Mouse (Mus musculus) frontal cortex, adult (tissue): Measurements from ENCODE around the gene Exoc6b.

Source experiments
- ATAC-seq: cut with Nextera tagmentation; 2 replicates; pipeline ENCODE4 v1.9.2; 2017; ENCODE audit warnings: mild to moderate bottlenecking, moderate library complexity, mixed read lengths; ENCODE audit not compliant: low TSS enrichment

Exoc6b gene

DNA sequence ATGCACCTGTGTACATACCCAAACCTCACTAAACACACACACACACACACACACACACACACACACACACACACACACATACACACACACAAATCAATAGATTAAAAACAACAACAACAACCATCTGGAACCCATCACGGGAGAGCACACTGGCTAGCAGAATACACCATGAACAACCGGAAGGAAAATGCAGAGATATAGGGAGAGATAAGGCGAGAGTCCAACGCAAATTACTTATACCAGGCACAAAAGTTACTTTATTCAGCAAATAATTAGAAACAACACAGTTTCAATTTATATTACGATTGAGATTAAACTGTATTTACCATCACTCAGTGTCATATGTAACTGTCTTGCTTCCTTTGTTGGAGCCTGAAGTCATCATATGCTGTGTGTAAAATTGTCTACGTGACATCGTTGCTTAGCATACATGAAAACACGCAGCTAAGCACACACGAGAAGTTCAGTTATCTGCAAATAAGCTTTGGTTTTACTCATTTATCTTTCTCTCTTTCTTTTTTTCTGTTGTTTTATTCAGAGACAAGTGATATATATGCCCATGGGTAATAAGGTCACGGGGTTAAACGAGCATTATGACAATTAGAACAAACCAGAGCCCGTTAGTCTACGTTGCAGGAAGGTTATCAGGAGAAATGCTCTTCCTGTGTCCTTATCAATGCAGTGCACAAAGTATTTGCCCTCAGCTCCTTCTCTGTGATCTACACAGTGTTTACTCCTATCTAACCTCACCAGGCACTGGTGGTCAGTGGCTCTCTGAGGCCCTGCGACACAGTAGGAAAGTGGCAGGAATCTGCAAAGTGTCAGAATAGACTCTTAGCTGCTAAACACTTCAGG lies 186.4 kb downstream of the Exoc6b start:
- ATAC-seq = no peak

DNA sequence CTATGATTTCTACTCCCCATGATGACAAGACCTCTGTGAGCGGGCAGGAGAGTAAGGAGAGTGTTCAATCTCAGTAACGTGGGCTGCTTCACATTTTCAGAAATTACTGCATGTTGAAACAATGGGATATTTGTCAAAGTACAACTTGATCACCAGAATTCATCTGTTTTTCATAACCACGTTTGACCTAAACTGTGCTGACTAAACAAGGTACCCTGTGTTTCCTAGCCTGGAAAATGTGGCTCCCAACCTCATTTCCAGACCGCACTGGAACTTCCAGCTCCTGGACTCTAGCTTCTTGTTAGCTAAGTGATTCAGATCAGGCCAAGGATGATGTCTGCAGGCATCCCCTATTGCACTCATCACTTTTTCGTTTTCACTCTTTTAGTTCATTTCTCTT lies 193.4 kb downstream of the Exoc6b start:
- no peak for ATAC-seq

DNA sequence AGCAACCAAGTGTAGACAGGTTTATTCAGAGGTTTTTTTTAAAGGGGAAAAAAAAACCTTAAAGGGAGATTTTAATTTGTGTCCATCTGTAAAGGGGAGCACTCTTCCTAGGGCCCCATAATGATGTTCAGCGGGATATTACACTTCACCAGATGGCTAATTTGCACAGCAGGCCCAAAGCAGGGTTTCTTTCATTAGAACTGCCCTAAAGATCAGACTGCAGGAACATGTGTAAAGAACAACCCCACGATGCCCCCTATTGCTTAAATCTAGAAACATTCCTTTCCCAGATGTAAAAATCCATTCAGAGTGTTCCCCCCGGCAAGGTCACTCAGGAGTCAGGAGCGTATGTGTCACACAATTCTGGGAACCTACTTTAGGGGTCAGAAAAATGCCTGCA lies 202.2 kb downstream of the Exoc6b start:
- ATAC-seq = no peak

DNA sequence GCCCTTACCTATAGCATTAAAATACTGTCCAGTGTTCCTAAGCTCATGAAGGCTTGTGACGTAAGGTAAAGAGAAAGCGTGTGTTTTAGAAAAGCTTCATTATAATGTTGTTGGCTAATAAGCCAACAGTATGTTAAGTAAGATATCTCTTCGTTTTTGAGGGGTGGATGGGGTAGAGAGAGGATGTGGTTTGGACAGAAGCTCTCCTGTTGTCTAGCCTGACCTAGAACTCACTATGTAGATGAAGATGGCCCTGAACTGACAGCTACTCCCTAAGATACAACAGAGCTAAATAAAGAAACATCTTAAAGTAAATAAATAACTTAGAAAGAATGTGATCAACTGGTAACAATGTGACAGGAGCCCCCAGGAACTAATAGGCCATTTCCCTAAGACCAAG lies 204.7 kb downstream of the Exoc6b start:
- no peak for ATAC-seq

DNA sequence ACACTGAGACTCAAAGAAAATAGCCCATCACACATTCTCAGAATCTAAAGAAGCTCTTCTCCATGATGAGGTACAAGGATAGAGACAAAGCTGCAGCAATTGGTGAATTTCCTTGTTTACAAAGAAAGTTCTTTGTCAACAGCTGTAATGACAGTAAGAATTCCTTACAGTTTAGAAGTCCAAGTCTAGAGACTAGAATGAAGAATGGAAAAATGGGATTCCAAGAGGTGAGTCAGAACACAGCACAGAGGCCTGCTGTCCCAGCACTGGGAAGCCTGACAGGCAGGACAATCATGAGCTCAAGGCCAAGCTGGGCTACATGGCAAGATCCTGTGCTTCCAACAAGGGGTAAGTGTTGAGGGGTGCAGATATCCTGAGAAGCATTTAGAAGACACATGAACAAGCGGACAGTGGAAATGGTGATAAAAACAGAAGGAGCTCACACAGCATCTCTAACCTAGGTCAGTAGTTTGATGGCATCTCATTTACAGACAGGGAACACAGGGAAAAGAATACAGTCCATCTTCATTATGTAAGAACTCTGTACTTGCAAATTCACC lies 205.4 kb downstream of the Exoc6b start:
- no peak for ATAC-seq

DNA sequence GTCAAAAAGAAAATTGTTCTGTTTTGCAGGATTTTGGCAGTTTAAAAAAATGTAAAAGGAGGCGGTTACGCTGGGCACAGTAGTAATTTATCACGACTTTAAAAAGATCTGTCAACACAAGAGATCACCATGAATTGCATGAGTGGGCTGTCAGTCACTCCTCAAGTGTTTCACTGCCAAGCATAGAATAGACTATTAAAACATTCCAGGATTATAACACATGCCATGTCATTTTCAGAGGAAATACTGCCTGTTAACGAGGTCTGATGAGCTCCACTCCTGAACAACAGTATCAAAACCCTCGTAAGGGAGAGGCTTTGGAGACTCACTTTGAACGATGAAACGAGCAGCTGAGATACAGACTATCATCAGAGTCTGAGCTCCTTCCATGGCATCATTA lies 223.6 kb downstream of the Exoc6b start:
- ATAC-seq = no peak; the same call in 1 of the 2 replicates

DNA sequence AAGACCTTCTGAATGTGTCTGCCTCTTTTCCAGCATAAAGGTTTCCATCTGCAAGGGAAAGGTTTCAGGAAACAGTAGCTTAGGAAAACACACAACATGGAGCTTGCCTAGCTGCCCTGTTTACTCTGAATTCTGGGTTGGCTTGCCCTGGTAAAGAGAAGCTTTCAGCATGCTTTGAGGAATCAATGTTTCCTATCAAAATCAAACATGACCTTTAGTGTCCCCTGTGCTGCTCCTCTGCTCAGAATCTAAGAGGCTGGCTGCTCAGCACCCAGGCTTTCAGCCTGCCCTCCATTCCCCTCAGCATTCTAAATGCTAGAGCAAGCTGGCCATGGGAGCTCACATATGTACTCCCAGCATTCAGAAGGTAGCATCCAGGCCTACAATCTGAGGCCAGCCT lies 228.2 kb downstream of the Exoc6b start:
- ATAC-seq = no peak

DNA sequence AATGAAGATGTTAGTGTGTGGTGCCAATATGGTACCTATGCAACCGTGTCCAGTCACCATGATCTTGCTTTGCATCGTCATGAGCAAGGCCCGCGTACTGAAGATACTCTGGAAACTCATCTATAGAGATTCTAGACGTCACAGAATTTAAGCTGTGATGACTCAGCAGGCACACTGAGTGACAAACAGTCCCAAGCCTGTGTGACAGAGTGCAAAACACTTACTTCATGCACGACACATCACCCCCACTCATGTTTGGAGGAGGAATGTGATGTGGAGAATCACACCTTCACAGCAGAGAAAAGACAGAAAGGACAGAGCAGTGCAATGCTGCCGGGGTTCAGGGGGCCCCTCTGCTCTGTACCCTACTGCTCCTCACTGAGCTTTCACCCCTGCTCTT lies 261.8 kb downstream of the Exoc6b start:
- ATAC-seq = peak; percentile 79; the same call in 1 of the 2 replicates

DNA sequence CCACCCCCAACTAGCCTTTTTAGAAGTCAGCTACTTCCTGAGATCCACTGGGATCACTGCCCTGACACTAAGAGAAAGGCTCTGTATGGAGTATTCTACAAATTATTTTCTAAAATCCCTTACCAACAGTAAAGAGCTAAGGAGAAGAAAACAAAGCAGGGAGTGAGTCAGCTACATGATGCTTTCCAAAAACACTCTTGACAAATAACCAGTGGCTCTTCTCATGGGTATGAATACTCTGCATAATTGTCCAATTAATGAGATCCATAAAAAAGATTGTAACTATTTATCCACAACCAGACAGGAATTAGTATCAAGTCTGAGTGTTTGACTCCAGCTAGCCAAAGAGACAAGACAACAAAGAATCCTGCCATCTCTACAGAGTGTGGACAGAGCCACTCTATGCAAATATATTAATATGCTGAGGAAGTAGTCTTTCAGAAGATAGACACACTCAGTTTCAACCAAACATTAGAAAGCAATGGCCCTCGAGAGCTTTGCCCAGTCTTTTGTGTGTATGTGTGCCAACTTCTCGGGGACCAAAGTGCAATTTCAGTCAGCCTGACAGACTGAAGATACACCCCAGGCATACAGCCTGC lies 263.1 kb downstream of the Exoc6b start:
- no peak for ATAC-seq

DNA sequence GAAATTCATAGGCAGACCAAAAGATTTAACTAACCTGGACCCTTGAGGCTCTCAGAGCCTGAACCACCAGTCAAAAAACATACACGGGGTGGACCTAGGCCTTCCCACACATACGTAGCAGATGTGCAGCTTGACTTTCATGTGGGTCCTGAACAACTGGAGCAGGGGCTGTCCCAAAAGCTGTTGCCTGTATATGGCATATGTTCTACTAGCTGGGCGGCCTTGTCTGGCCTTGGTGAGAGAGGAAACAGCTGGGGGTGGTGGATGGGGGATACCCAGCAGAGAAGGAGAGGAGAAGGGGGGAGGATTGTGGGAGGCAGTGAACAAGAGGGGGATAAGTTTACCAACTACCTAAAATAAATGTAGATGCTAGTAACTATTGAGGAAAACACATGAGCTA lies 270.6 kb downstream of the Exoc6b start:
- no peak for ATAC-seq

DNA sequence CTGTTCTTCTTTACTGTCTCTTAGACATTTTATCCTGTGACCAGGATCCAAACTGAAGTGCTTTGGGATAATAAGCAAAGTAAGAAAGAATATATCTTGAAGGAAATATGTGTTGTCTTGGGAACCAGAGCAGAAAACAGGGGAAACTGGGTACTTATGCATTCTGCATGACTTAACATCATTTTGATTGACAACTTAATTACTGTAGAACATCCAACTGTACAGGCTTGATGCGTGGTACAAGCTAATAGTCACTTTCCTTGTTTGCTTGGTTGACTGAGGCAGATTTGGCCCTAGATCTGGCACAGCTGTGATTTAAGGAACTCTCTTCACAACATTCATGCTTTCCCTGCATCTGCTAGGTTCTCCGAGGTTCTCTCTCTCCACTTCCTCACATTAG lies 285.3 kb downstream of the Exoc6b start:
- no peak for ATAC-seq

DNA sequence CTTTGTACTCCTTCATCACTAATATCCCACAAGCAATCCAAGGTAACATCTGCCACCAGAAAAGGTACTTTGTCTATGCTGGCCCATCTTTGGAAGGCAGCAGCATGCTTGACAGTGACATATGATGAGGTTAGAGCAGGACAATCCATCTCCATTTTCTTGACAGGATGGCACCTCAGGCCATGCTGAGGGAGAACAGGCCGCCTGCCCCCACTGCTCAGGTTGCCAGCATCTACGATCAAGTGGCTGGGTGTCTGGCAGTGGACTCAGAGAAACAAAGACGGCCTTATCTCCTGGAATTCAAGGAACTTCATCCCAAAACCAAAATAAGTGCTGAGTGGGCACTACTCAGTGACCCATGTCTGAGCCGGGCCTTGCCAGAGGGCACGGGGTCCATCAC lies 289.3 kb downstream of the Exoc6b start:
- no peak for ATAC-seq

DNA sequence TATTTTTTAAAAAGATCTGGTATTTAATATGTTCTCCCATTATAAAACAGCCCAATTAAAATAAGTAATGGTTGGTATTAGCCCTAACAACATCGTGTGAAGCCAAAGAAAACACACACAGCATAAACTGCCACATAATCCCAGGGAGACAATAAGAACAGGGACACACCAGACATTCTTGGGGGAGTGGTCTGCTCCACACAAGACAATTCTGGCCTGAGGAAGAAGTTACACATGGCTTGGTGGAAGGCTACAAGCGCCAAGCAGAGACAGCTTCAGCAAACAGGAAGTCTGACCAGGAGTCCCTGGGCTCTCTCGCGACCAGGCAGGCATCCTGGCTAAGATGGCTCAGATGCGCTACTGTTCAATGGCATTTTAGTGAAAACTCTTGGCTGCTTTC lies 290.3 kb downstream of the Exoc6b start:
- ATAC-seq = no peak

DNA sequence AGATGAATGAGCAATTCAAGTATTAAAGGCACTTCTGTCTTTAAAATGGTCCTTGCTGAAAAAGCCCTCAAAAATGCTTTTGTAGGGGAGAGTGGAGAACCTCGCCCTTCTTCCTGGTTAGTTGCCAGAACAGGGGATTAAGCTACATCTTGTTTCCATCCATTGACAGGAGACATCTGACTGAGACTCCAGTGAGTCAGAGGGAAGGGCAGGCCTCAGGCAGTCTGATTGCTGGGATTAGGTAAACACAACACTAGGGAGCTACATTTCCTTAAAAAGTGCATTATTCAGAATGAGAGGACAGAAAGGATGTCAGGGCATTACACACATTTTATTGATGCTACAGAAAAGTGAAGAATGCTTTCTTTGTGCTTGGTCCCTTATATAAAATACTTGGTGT lies 293.4 kb downstream of the Exoc6b start:
- no peak for ATAC-seq

DNA sequence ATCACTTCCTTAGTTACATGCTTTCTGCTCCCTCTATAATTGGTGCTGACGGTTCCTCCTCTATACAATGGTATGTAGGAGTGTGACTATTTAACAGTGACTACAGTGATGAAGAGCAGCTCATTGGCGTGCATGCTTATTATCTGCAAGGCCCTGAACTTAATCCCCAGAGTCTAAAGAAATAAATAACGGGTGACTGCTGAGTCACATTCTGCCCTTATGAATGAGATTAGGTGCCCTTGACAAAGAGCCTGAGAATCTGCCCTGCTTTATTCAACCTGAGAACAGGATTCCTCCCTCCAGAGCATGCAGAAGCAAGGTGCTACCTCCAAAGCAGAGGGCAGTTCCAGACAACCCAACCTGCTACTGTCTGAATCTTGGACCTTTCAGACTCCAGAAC lies 314.0 kb downstream of the Exoc6b start:
- no peak for ATAC-seq

DNA sequence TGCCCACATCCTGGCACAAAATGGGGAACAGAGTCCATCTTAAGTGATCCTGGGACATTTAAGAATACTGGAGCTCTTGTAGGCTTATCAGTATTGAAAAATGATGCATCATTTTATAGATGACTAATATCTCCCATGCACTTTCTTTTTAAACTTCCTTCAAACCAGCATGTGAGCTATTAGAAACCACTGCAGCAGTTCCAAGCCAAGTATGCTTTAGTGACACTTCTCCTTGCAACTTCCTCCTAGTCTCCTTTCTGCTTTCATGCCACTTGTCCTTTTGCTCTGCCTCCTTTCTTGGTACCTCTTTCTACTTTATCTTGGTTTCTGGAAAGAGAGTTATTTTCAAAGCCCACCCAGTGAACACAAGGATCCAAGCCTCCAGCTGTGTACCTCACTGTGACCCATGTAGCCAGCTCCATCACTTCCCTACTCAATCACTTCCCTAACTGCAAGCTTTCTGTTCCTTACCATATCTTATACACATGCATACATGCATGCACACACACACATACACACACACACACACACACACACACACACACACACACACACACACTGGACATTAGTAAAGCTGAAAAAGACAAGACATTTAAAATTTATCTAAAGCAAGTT lies 316.4 kb downstream of the Exoc6b start:
- ATAC-seq = no peak

DNA sequence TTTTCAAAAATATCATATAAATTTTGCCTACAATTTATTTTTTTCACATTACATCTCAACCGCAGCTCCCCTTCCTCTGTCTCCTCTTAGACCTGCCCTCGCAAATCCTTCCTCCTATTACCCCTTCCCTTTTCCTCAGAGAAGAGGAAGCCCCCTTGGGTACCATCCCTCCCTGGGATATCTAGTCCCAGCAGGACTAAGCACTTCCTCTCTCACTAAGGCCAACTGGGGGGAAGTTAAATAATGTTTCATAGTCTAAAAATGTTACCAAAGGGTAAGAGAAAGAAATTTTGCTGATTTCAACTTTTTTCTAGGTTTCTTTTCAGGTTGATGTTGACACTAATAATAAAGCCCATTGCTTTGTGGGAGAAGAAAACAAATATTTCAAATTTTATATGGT lies 317.9 kb downstream of the Exoc6b start:
- ATAC-seq = no peak

DNA sequence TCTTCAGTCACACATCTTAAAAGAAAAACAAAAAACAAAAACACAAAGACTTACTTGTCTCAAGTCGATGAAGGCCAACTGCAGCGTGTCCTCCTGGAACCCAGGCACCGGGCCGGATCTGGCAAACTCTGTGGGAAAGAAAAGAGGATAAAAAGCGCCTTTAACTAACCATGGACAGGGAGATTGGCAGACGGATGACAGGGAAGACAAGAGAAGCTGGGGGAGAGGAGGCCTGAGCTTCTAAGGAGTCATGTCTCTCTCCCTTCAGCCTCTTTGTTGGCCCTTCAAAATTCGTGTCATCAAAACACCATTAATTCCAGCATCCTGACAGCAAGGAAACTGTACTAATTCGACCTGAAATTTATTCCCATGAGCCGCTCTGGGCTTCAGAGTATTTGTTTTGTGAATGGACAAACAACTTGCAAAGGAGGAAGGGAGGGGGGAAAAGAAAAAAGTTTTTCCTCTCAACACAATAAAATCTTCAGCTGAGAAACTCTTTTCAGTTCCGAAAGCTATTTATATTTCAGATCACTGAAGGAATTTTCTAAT lies 322.4 kb downstream of the Exoc6b start:
- no peak for ATAC-seq

DNA sequence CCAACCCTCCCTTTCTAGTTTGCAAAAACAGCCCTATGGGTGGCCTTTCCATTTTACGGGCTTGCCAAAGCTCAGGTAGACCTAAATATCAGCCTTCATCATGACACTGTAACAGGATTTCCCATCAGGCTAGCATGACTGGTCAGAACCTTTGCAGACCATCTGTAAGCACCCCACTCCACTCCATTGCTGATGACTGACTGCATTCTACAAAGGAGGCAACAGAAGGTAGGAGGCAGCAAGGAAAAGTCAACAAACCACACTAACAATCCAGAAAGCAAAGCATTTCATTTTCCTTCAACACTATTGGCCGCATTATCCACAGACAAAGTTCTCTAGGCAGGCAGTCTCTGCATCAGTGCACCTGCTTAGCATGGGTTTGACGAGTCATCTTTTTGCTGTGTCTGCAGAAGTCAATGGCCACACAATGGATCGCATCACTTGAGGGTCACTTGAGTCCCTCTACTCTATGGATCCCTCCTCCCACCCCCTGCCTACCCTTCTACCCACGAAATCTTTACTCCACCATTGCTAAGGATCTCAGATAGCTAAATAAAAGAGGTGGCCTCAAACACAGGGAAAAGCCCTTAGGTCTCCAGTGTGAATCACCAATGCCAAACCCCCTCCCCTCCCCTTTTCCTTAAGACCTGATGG lies 323.0 kb downstream of the Exoc6b start:
- ATAC-seq = no peak

DNA sequence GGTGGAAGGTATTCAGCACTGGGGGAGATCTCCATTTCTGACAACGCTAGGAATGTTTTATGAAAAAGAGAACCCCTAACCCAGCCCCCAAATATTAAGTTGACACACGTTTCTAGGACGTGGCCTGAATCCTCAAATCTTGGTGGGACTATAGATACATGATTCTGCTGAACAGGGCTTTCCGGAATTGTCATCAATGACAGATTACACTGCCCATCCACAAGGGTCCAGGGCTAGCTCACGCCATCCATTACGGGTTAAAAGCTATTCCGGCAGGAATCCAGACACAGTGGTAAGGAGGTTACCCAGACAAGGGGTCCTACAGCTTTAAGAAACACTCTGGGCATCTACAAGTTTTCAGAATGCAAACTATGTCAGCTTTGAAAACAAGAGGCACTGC lies 323.7 kb downstream of the Exoc6b start:
- ATAC-seq = no peak

DNA sequence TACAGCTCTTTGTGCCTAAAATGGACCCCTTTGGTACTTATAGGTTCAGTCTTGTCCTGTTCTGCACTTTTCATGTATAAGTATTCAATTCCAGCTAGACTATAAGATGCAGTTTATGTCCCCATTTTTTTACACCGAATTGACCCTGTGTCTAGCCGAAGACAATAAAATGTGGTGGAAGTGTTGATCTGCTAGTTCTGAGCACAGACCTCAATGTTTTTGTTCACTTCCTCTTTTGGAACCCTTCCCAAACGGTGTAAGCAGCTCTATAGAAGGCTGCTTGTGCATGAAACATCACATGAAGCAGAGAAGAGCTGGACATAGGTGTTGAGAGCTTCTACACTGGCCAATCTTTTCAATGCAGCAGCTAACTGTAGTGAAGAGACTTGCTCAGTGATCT lies 327.1 kb downstream of the Exoc6b start:
- no peak for ATAC-seq

DNA sequence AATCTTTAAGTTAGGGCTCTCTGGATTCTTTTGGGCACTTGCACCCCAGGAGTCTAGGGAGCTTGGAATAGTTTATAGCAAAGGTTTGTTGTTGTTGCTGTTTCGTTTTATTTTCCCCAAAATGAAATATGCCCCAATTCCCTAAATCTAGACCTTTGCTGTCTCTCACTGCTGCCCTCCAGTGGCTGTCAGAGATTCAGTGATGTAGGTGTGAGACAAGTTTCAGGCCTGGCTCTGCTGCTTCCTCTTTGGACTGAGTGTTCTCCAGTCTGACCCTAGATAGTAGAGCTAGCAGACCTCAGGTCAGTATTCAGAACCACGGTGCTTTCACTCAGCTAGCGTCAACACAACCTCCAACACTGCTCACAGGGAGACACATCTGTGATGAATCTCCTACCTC lies 332.4 kb downstream of the Exoc6b start:
- ATAC-seq = peak; percentile 27; the same call in 1 of the 2 replicates
